Mouse (Mus musculus): ENCODE measurements at regions not wholly inside any gene's neighbourhood (a gene's known extent, or its start where the extent isn't known, plus 50 kb on each side); places are given as distances from the start of the nearest gene placed in this dataset.

GRCm38 (mm10) chr4:127429748-127430147 lies 71.8 kb upstream of the Gjb5 start:
- TF ChIP-seq CTCF (IDR thresholded peaks at IDR 0.05; ENCODE audit: borderline replicate concordance, control insufficient read depth, extremely low read depth, insufficient read depth, low read length, poor library complexity) (no peak), POLR2A (IDR thresholded peaks at IDR 0.05; ENCODE audit: control insufficient read depth, extremely low read depth, insufficient read depth, low read length, poor library complexity) (no peak)

Measured in thymus, adult 2 months (tissue).